Mouse (Mus musculus) thymus, adult 18-20 months (tissue): ENCODE measurements around the gene Gosr2.

Source experiments
- DNase-seq, 2 experiments: peaks; one replicate each; pipeline ENCODE4 v3.0.0; 2022; ENCODE audit warnings: mixed read lengths in 2 of 2

Gosr2 gene

GRCm38 (mm10) chr11:103645731-103646130 is 52.0 kb downstream of the Gosr2 start:
- DNase-seq: no peak

- no peak for DNase-seq
These were observed 54.5 kb downstream of the Gosr2 start for GRCm38 (mm10) chr11:103643211-103643610.

- no peak for DNase-seq
These were observed 58.2 kb downstream of the Gosr2 start for GRCm38 (mm10) chr11:103639407-103639946.

- no peak for DNase-seq
These were observed 58.9 kb downstream of the Gosr2 start, which contains the start of gene Lyzl6 for GRCm38 (mm10) chr11:103638790-103639189. Gene Lyzl6, minus strand, starts transcription at chr11:103638890.

GRCm38 (mm10) chr11:103636261-103636660 is 61.4 kb downstream of the Gosr2 start:
- no peak for DNase-seq

- DNase-seq: no peak
These were observed 62.2 kb downstream of the Gosr2 start for GRCm38 (mm10) chr11:103635481-103635880.

- no peak for DNase-seq
These were observed 62.9 kb downstream of the Gosr2 start for GRCm38 (mm10) chr11:103634806-103635205.

- no peak for DNase-seq
These were observed 70.2 kb downstream of the Gosr2 start for GRCm38 (mm10) chr11:103627453-103627852.
